Mouse (Mus musculus): Measurements from ENCODE around the gene Ndufv2. TPM values are rescaled to one million over a fixed set of nuclear protein-coding genes. Genes with fewer than 3 reads are reported as not detected.

Ndufv2 gene
- 380 and 457 TPM in 2 replicates for polyA plus RNA-seq (2014; fragmentation: Nextera tagmentation; extraction: Ambion mirVana)

GRCm38 (mm10) chr17:66101380-66102330, at the start of gene Ndufv2:
TSS of gene Ndufv2 (minus strand) at chr17:66101559.
- Histone ChIP-seq H3K27me3 (ENCODE audit: control insufficient read depth, insufficient read depth, low read length) (no peaks in the 10 kb centered on the region), H3K36me3 (ENCODE audit: control insufficient read depth, insufficient read depth, low read length) (no peaks in the 10 kb centered on the region), H3K4me1 (ENCODE audit: control insufficient read depth, insufficient read depth, low read length) (peaks cover 11% of the 10 kb centered on the region), H3K9ac (ENCODE audit: low read depth, low read length) (peak within 1 kb of the TSS; percentile 94), H3K4me3 (ENCODE audit: low read length) (peak within 1 kb of the TSS; percentile 95), H3K27ac (ENCODE audit: low read depth, low read length) (peak within 1 kb of the TSS; percentile 91), H3K4me2 (replicated peaks; ENCODE audit: low read depth, low read length) (peak within 1 kb of the TSS; percentile 91), H3K9me3 (ENCODE audit: control insufficient read depth, low read length) (no peaks in the 10 kb centered on the region)
- peak; percentile 100 for ATAC-seq (ENCODE audit: low FRiP score, low TSS enrichment)
- 1% methylated on average over 67 of the region's 67 CpGs for WGBS

- H3K9me3 ChIP-seq (ENCODE audit: control insufficient read depth, low read length): peaks cover 3% of the 10 kb centered on the region; the same call in 1 of the 2 replicates
- no peak for ATAC-seq (ENCODE audit: low FRiP score, low TSS enrichment)
- H3K27ac ChIP-seq (ENCODE audit: low read depth, low read length): no peak overlapping the region
- no peak overlapping the region for H3K9ac ChIP-seq (ENCODE audit: low read depth, low read length)
- no peak overlapping the region for H3K4me2 ChIP-seq (replicated peaks; ENCODE audit: low read depth, low read length)
- H3K36me3 ChIP-seq (ENCODE audit: control insufficient read depth, insufficient read depth, low read length): peaks cover 74% of the 10 kb centered on the region
- H3K4me1 ChIP-seq (ENCODE audit: control insufficient read depth, insufficient read depth, low read length): no peaks in the 10 kb centered on the region
- whole genome bisulfite sequencing: 98% methylated on average over 4 of the region's 4 CpGs
- H3K27me3 ChIP-seq (ENCODE audit: control insufficient read depth, insufficient read depth, low read length): no peaks in the 10 kb centered on the region
- H3K4me3 ChIP-seq (ENCODE audit: low read length): no peak overlapping the region
Observed at GRCm38 (mm10) chr17:66131212-66131611, 29.9 kb upstream of the Ndufv2 start.

GRCm38 (mm10) chr17:66130371-66130770, 29.0 kb upstream of the Ndufv2 start:
- Histone ChIP-seq H3K4me1 (ENCODE audit: control insufficient read depth, insufficient read depth, low read length) (peaks cover 2% of the 10 kb centered on the region; the same call in 1 of the 2 replicates), H3K27me3 (ENCODE audit: control insufficient read depth, insufficient read depth, low read length) (no peaks in the 10 kb centered on the region), H3K27ac (ENCODE audit: low read depth, low read length) (no peak overlapping the region), H3K36me3 (ENCODE audit: control insufficient read depth, insufficient read depth, low read length) (peaks cover 68% of the 10 kb centered on the region), H3K9ac (ENCODE audit: low read depth, low read length) (no peak overlapping the region), H3K9me3 (ENCODE audit: control insufficient read depth, low read length) (peaks cover 3% of the 10 kb centered on the region; the same call in 1 of the 2 replicates), H3K4me3 (ENCODE audit: low read length) (no peak overlapping the region), H3K4me2 (replicated peaks; ENCODE audit: low read depth, low read length) (no peak overlapping the region)
- ATAC-seq (ENCODE audit: low FRiP score, low TSS enrichment): no peak
- WGBS: 89% methylated on average over 9 of the region's 9 CpGs

DNA sequence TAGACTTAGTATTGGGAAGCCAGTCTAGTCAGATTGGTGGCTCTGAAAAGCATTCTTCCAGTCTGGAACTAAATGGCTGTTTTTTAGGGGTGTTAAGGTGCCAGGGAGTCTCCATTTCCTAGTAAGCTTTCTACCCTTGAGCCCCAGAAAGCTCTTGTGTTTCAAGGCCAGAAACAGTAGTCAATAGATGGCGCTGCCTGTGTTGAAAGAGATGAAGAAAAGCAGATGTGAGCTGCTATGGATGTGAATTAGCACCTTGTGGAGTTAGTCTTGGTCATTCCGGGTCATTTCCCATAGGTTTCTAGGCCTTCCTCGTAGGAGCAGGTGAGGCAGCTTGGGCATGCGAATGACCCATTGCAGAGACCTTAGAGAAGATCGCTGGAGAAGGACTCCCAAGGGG, 23.9 kb upstream of the Ndufv2 start:
- H3K36me3 ChIP-seq (ENCODE audit: control insufficient read depth, insufficient read depth, low read length): peaks cover 27% of the 10 kb centered on the region
- WGBS: 69% methylated on average over 5 of the region's 5 CpGs
- H3K9ac ChIP-seq (ENCODE audit: low read depth, low read length): no peak overlapping the region
- no peak for ATAC-seq (ENCODE audit: low FRiP score, low TSS enrichment)
- H3K27me3 ChIP-seq (ENCODE audit: control insufficient read depth, insufficient read depth, low read length): no peaks in the 10 kb centered on the region
- H3K4me2 ChIP-seq (replicated peaks; ENCODE audit: low read depth, low read length): no peak overlapping the region
- H3K4me3 ChIP-seq (ENCODE audit: low read length): no peak overlapping the region; the same call in 1 of the 2 replicates
- peaks cover 16% of the 10 kb centered on the region for H3K4me1 ChIP-seq (ENCODE audit: control insufficient read depth, insufficient read depth, low read length)
- no peaks in the 10 kb centered on the region for H3K9me3 ChIP-seq (ENCODE audit: control insufficient read depth, low read length)
- H3K27ac ChIP-seq (ENCODE audit: low read depth, low read length): no peak overlapping the region

DNA sequence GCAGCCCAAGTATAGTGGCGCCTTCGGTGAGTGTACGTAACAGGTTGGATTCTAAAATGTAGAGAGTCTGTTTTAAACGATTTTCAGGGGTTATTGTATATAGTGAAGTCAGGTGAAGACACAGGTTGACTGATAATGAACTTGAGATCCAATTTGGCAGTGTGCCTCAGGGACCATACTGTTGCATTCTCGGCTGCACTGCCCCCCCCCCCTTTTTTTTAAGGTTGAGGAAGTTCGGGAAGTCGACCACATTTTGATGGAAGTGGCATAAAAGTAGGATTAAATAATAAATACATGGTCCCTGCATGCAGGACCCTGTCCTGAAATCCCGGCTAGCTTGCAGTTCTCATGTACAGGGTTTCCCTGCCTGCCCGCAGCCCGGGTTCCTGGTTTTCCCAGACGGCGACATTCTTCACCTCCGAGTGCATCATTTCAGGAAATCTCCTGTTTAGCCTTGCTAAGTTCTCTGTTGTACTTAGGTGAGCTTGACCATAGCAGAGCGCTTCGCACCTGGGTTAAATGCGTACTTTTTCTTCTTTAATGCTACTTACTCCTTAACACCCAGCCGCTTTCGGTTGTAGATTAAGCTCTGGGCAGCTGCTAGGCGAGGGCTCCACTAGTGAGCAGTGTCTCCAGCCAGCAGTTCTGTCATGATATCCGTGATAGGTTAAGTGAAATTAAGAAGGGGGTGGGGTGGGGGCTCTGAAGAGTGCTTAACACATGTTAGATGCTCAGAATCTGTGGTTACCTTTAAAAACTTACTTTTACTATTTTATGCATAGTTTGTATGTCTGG, 22.7 kb upstream of the Ndufv2 start:
- Histone ChIP-seq H3K4me3 (ENCODE audit: low read length) (peak overlapping the region; percentile 83), H3K9ac (ENCODE audit: low read depth, low read length) (peak overlapping the region; percentile 78), H3K4me2 (replicated peaks; ENCODE audit: low read depth, low read length) (peak overlapping the region; percentile 85), H3K27me3 (ENCODE audit: control insufficient read depth, insufficient read depth, low read length) (no peaks in the 10 kb centered on the region), H3K9me3 (ENCODE audit: control insufficient read depth, low read length) (no peaks in the 10 kb centered on the region), H3K27ac (ENCODE audit: low read depth, low read length) (peak overlapping the region; percentile 91), H3K36me3 (ENCODE audit: control insufficient read depth, insufficient read depth, low read length) (peaks cover 28% of the 10 kb centered on the region), H3K4me1 (ENCODE audit: control insufficient read depth, insufficient read depth, low read length) (peaks cover 16% of the 10 kb centered on the region)
- 1% methylated on average over 20 of the region's 20 CpGs for WGBS
- peak; percentile 56; the same call in 1 of the 2 replicates for ATAC-seq (ENCODE audit: low FRiP score, low TSS enrichment)

DNA sequence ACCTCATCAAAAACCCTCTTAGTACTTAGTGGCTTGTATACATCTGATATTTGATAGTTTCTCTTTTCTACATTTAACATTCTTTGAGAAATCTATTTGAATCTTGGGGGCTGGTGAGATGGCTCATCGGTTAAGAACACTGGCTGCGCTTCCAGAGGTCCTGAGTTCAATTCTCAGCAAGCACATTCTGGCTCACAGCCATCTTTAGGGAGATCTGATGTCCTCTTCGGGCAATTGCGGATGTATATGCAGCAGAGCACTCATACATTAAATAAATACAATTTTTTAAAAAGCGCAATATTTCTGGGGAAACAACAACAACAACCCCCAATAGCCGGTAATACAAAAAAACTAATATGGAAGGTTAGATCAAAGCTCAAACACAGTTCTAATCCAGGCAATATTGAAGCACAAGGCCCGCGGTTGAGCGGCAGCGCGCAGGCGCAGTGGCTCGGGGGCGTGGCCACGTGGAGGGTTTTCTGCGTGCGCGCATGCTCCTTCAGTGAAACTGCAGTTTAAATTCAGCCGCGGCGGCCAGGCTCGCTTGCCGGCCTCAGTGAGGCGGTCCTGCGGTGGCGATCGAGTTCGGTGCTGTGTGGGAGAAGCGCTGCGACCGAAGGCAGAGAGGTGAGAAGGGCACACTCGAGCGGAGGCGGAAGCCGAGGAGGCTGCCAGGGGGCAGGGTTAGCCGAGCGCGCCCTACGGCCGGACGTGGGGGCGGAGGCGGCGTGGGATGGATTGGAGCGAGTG, 21.9 kb upstream of the Ndufv2 start, which contains the start of gene Ddx11:
Gene Ddx11, plus strand, starts transcription at position 455 of the 750 bp plus-strand sequence.
- Histone ChIP-seq H3K9me3 (ENCODE audit: control insufficient read depth, low read length) (no peaks in the 10 kb centered on the region), H3K27ac (ENCODE audit: low read depth, low read length) (peak within 1 kb of the TSS; percentile 91), H3K4me3 (ENCODE audit: low read length) (peak within 1 kb of the TSS; percentile 83), H3K36me3 (ENCODE audit: control insufficient read depth, insufficient read depth, low read length) (peaks cover 33% of the 10 kb centered on the region), H3K4me1 (ENCODE audit: control insufficient read depth, insufficient read depth, low read length) (peaks cover 16% of the 10 kb centered on the region), H3K9ac (ENCODE audit: low read depth, low read length) (peak within 1 kb of the TSS; percentile 78), H3K27me3 (ENCODE audit: control insufficient read depth, insufficient read depth, low read length) (no peaks in the 10 kb centered on the region), H3K4me2 (replicated peaks; ENCODE audit: low read depth, low read length) (peak within 1 kb of the TSS; percentile 85)
- WGBS: 6% methylated on average over 45 of the region's 45 CpGs
- peak; percentile 88 for ATAC-seq (ENCODE audit: low FRiP score, low TSS enrichment)

GRCm38 (mm10) chr17:66120701-66121100, 19.3 kb upstream of the Ndufv2 start:
- peaks cover 16% of the 10 kb centered on the region for H3K4me1 ChIP-seq (ENCODE audit: control insufficient read depth, insufficient read depth, low read length)
- no peak for ATAC-seq (ENCODE audit: low FRiP score, low TSS enrichment)
- WGBS: 75% methylated on average over 1 of the region's 1 CpGs

DNA sequence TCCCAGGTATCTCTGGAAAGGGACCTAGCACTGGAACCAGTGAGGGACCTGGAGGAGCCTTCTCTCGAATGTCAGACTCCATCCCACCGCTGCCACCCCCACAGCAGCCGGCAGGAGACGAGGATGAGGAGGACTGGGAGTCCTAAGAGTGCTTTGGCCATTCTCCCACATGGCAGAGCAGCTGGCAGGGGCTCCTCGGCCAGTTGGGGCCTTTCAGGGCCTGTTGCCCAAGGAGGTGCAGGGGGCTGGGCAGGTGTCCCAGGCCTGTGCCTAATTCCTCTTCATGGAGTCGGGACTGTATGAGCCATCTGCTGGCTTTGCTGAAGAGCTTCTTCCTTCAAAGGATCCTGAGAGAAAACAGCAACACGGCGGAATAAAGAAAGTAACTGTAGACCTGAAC, 17.6 kb upstream of the Ndufv2 start:
- Histone ChIP-seq H3K9ac (ENCODE audit: low read depth, low read length) (no peak overlapping the region), H3K27ac (ENCODE audit: low read depth, low read length) (no peak overlapping the region), H3K4me2 (replicated peaks; ENCODE audit: low read depth, low read length) (no peak overlapping the region), H3K36me3 (ENCODE audit: control insufficient read depth, insufficient read depth, low read length) (peaks cover 56% of the 10 kb centered on the region), H3K9me3 (ENCODE audit: control insufficient read depth, low read length) (no peaks in the 10 kb centered on the region), H3K4me3 (ENCODE audit: low read length) (no peak overlapping the region), H3K27me3 (ENCODE audit: control insufficient read depth, insufficient read depth, low read length) (no peaks in the 10 kb centered on the region), H3K4me1 (ENCODE audit: control insufficient read depth, insufficient read depth, low read length) (peaks cover under 1% of the 10 kb centered on the region; the same call in 1 of the 2 replicates)
- no peak for ATAC-seq (ENCODE audit: low FRiP score, low TSS enrichment)
- 89% methylated on average over 8 of the region's 8 CpGs for WGBS

More at GRCm38 (mm10) chr17:66120701-66121100, 19.3 kb upstream of the Ndufv2 start:
- Histone ChIP-seq H3K9ac (ENCODE audit: low read depth, low read length) (no peak overlapping the region), H3K4me3 (ENCODE audit: low read length) (no peak overlapping the region), H3K27ac (ENCODE audit: low read depth, low read length) (no peak overlapping the region), H3K27me3 (ENCODE audit: control insufficient read depth, insufficient read depth, low read length) (no peaks in the 10 kb centered on the region), H3K4me2 (replicated peaks; ENCODE audit: low read depth, low read length) (no peak overlapping the region), H3K9me3 (ENCODE audit: control insufficient read depth, low read length) (no peaks in the 10 kb centered on the region), H3K36me3 (ENCODE audit: control insufficient read depth, insufficient read depth, low read length) (peaks cover 42% of the 10 kb centered on the region)
